Mouse (Mus musculus): Measurements from ENCODE around the gene Mfsd6.

GRCm38 (mm10) chr1:52727056-52727900 lies at the start of gene Mfsd6:
- TF ChIP-seq EP300 (IDR thresholded peaks at IDR 0.05; ENCODE audit: insufficient read depth, low read depth, low read length) (no peak), POLR2A (IDR thresholded peaks at IDR 0.05; ENCODE audit: insufficient read depth, low read length) (no peak)

All from ES-Bruce4 (cell line).